Mouse (Mus musculus) liver, embryonic 16.5 days (tissue): ENCODE measurements at regions not wholly inside any gene's neighbourhood (a gene's known extent, or its start where the extent isn't known, plus 50 kb on each side); places are given as distances from the start of the nearest gene placed in this dataset.

Experiments used
- ATAC-seq: fragments of 200-750 bp; cut with Nextera tagmentation; 2 replicates; pipeline ENCODE4 v1.8.0; 2017; ENCODE audit warnings: low read depth, mild to moderate bottlenecking, moderate number of reproducible peaks, moderate library complexity
- H3K27ac ChIP-seq: fragments of 300-500 bp; sonication (generic); 2 replicates; pipeline ENCODE4 v1.5.1; 2014; ENCODE audit warnings: mild to moderate bottlenecking, low read length
- H3K27me3 ChIP-seq: fragments of 300-500 bp; sonication (generic); 2 replicates; pipeline ENCODE4 v1.6.1; 2014; ENCODE audit warnings: low read depth, low read length, mixed read lengths; ENCODE audit not compliant: control insufficient read depth, insufficient read depth
- H3K36me3 ChIP-seq: fragments of 300-500 bp; sonication (generic); 2 replicates; pipeline ENCODE4 v1.6.1; 2014; ENCODE audit warnings: mild to moderate bottlenecking; ENCODE audit not compliant: control insufficient read depth, insufficient read depth
- H3K4me1 ChIP-seq: fragments of 300-500 bp; sonication (generic); 2 replicates; pipeline ENCODE4 v1.6.1; 2014; ENCODE audit warnings: low read depth, low read length, mixed read lengths; ENCODE audit not compliant: control insufficient read depth
- H3K4me2 ChIP-seq: fragments of 300-500 bp; sonication (generic); 2 replicates; pipeline ENCODE4 v1.6.1; 2014; ENCODE audit warnings: low read depth, low read length, mixed read lengths
- H3K4me3 ChIP-seq: fragments of 300-500 bp; sonication (generic); 2 replicates; pipeline ENCODE4 v1.5.1; 2014; ENCODE audit warnings: low read depth, mild to moderate bottlenecking, low read length
- H3K9ac ChIP-seq: fragments of 300-500 bp; sonication (generic); 2 replicates; pipeline ENCODE4 v1.6.1; 2014; ENCODE audit warnings: low read depth, low read length
- H3K9me3 ChIP-seq: fragments of 300-500 bp; sonication (generic); replicated peaks from 2 replicates; pipeline ENCODE4 v1.6.1; 2016; ENCODE audit warnings: low read length; ENCODE audit not compliant: control insufficient read depth
- WGBS: fragments of 180-500 bp; shearing (Covaris S2); extraction: QIAGEN DNeasy Blood & Tissue Kit; methylation state at CpG from one replicate; pipeline ENCODE4 v1.1.7; 2014; ENCODE audit not compliant: insufficient replicate concordance; 5-methylcytosine and 5-hydroxymethylcytosine counted together

DNA sequence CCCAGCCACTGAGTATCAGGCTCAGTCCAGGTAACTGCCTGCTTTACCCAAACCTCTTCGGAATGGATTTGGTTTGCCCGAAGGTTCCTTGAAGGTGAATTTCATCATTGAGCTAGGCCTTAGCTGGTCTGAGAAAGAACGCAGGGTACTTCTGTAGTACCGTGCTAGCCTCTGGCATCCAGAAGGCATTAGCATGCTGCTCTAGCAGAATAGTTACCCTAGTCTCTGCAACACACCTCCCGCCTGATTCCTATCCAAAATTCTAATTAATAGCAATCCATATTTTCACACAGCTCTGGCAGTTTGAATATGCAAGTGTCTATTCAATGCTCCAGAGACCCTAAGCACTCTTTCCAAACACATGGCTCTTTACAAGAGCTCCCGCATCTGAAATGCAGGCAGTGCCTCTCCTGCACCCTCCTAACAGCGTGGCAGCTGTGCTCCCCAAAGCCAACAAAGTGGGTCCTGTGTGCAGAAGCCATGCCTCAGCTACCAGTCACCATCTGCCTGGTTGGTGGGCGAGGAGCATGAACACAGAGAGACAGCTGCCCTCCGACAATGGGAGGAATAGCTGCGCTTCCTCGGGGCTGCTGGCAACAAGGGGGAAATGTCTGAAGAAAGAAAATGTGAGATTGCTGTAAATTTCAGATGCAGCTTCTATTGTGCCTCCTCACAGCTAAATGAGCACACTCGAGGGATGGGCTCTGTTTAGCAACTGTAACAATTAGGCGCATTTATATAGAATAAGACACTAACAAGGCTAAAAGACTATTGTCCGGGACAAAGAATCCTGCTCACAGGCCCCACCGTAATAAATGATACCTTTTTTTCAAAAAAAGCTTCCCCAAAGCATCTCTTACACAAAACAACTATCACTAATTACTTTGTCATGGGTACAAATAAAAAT lies 198.6 kb downstream of the Sp3 start:
- Histone ChIP-seq H3K9me3 (no peaks in the 10 kb centered on the region), H3K4me2 (no peak overlapping the region), H3K4me1 (no peaks in the 10 kb centered on the region; the same call in 1 of the 2 replicates), H3K4me3 (no peak overlapping the region), H3K27me3 (no peaks in the 10 kb centered on the region), H3K9ac (no peak overlapping the region), H3K27ac (no peak overlapping the region), H3K36me3 (no peaks in the 10 kb centered on the region)
- no peak for ATAC-seq
- WGBS, result 70% methylated on average over 15 of the region's 15 CpGs

DNA sequence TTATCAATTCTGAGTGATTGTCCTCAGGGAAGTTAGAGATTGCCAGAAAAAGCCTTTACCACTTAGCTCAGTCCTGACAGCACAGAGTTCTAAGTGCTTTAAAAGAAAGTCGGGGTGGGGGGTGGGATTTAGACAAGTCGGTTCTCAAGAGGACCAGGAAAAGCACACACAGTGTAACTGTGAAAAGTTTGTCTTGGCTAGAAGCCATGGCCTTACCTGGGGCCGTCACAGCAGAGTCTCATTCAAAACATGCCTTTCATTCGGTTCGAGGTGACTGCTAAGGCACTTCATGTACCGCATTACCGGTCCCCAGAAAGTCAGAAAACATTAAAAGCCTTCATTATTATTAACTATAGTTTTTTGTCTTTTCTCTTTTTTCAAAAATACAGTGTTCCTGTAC lies 197.9 kb downstream of the Sp3 start:
- Histone ChIP-seq H3K36me3 (no peaks in the 10 kb centered on the region), H3K9me3 (no peaks in the 10 kb centered on the region), H3K27ac (no peak overlapping the region), H3K27me3 (no peaks in the 10 kb centered on the region), H3K4me3 (no peak overlapping the region), H3K4me1 (no peaks in the 10 kb centered on the region; the same call in 1 of the 2 replicates), H3K9ac (no peak overlapping the region), H3K4me2 (no peak overlapping the region)
- WGBS, result 63% methylated on average over 7 of the region's 7 CpGs
- peak; percentile 69 for ATAC-seq

DNA sequence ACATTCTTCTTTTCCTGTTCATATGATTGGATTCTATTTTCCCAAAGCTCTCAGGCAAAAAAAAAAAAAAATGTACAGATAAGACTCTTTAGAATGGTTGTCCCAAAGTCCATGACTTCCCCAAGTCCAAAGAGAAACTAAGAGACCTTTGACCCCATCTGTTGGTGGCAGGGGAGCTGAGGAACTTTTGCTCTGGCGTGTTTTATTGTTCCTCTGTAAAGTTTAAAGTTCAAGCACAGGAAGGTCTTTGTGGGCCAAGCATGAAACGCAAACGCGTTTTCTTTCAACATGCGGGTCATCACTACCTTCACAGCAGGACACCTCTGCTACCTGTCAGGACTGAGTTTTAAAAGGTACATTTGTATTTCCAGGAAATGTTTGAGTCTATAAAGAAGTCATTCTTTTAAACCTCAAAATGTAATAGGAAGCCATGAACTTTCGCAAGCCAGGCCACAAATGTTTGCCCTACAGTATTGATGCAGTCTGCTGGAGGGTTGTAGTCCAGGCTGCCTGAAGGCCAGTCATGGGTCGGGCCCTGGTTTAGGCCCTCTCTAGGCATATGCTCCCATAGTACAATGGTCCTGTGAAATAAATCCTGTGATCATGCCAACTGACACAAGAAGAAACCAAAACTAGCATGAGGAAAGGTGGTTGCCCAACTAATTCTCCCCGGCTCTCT lies 194.7 kb downstream of the Sp3 start:
- H3K27ac ChIP-seq, result peak overlapping the region; percentile 70
- WGBS, result 62% methylated on average over 8 of the region's 8 CpGs
- H3K9ac ChIP-seq, result no peak overlapping the region
- H3K36me3 ChIP-seq, result no peaks in the 10 kb centered on the region
- H3K4me3 ChIP-seq, result no peak overlapping the region
- ATAC-seq, result peak; percentile 90
- no peaks in the 10 kb centered on the region for H3K9me3 ChIP-seq
- H3K27me3 ChIP-seq, result no peaks in the 10 kb centered on the region
- no peaks in the 10 kb centered on the region; the same call in 1 of the 2 replicates for H3K4me1 ChIP-seq
- no peak overlapping the region for H3K4me2 ChIP-seq

DNA sequence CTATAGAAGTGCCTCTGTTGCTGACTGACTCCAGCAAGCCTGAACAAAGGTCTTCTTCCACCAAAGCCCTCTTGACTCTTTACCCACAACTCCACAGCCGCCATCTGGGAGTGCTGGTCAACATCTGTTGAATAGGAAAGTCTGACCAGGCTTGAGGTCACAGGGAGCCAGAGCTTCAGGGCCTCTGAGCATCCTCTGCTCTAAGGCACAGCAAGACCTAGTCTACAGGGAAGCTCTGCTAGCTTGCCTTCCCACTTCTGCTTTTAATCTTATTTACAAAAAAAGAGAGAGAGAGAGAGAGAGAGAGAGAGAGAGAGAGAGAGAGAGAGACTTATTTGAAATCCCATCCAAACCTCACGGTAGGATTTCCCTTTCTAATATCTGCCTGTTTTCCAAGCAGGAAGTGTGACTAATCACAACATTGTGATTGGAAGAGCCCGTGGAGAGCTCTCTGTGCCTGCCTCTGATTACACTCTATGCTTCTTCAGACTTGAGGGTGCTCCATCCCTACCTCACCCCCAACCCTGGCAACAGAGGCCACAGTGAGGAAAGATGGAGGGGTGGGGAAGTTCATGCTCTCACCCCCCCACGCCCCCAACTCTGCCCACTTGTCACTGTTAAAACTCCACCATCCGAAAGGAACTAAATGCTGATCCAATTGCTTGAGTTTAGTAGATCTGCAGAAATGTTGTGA lies 194.1 kb downstream of the Sp3 start:
- 29% methylated on average over 5 of the region's 5 CpGs for WGBS
- Histone ChIP-seq H3K36me3 (no peaks in the 10 kb centered on the region), H3K9me3 (no peaks in the 10 kb centered on the region), H3K9ac (no peak overlapping the region), H3K4me3 (no peak overlapping the region), H3K4me2 (no peak overlapping the region), H3K4me1 (no peaks in the 10 kb centered on the region; the same call in 1 of the 2 replicates), H3K27ac (peak overlapping the region; percentile 70), H3K27me3 (no peaks in the 10 kb centered on the region)
- 0 out of 2 replicates have a peak, but pooled peaks have one; percentile 14 for ATAC-seq

DNA sequence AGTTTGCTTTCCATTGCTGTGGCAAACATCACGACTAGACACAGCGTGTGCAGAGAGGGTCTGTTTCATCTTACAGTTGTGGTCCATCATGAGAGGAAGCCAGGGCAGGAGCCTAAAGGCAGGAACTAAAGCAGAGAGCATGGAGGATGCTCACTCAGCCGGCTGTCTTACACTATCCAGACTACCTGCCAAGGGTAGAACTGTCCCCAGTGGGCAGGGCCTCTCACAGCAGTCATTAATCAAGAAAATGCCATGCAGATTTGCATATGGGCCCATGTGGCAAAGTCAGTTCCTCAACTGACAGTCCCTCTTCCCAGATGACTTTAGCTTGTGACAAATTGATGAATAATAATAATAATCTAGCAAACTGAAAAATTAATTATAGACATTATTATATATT lies 192.6 kb downstream of the Sp3 start:
- no peak for ATAC-seq
- H3K4me2 ChIP-seq, result no peak overlapping the region
- WGBS, result 55% methylated on average over 3 of the region's 3 CpGs

DNA sequence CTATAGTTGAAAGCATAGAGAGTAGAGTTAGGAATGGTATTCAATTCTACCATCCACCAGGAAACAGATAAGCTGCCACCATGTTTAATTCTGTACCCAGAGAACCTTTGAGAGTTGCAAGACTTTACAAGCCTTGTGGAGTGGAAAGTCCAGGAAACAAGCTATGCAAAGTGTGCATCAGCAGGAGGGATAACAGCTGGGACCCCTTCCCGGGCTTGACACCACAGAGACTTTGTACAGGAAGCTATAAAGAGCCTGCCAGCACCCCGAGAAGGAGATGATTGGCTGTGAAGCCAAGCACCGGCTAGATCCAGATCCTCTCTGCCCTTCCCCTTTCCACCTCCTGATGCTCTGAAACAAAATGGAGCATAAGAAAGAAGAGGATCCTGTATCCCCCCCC lies 188.8 kb downstream of the Sp3 start:
- Histone ChIP-seq H3K4me2 (no peak overlapping the region), H3K27ac (no peak overlapping the region), H3K9me3 (no peaks in the 10 kb centered on the region), H3K36me3 (no peaks in the 10 kb centered on the region), H3K4me3 (no peak overlapping the region), H3K9ac (no peak overlapping the region), H3K4me1 (no peaks in the 10 kb centered on the region), H3K27me3 (no peaks in the 10 kb centered on the region)
- WGBS, result 43% methylated on average over 3 of the region's 3 CpGs
- no peak for ATAC-seq

More for the DNA sequence above, 192.6 kb downstream of the Sp3 start:
- H3K27me3 ChIP-seq, result no peaks in the 10 kb centered on the region
- no peak overlapping the region for H3K9ac ChIP-seq
- H3K27ac ChIP-seq, result no peak overlapping the region
- H3K4me3 ChIP-seq, result no peak overlapping the region
- H3K36me3 ChIP-seq, result no peaks in the 10 kb centered on the region
- no peaks in the 10 kb centered on the region for H3K9me3 ChIP-seq
- no peaks in the 10 kb centered on the region for H3K4me1 ChIP-seq

DNA sequence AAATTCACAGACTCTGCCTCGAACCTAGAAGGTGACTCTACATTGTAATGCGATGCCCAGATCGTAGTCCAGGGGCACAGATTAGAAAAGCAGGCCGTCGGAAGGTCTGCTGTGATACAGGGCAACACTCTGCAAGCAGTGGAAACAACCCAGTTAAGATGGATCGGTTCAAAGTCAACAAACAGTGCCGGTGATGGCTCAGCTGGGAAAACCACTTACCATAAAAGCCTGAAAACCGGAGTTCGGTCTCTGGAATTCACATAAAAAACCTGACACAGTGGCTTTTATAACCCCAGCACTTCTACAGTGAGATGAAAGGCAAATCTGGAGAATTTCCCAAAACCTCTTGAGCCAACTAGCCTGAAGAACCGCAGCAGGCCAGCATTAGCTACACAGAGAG lies 186.8 kb downstream of the Sp3 start:
- Histone ChIP-seq H3K4me1 (no peaks in the 10 kb centered on the region), H3K4me3 (no peak overlapping the region), H3K36me3 (no peaks in the 10 kb centered on the region), H3K9me3 (no peaks in the 10 kb centered on the region), H3K9ac (no peak overlapping the region), H3K27ac (no peak overlapping the region), H3K27me3 (no peaks in the 10 kb centered on the region), H3K4me2 (no peak overlapping the region)
- ATAC-seq, result no peak
- 52% methylated on average over 10 of the region's 10 CpGs for WGBS

DNA sequence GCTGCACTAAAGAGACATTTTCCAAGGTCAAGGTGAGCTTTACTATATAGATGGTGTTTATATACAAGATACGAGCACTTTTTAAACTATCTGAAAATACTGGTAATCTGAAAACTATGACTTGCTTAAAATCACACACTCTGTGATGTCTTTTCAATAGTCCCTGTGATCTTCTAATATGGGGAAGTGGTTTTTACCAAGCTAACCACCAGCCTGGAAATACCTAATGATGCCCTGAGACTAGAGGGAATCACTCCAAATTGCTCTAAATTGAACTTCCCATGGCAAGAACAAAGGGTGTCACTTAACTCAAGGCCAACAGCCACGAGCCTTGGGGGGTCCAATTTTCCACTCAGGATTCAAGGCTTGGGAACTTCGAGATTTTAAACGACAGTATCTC lies 185.7 kb downstream of the Sp3 start:
- Histone ChIP-seq H3K9me3 (no peaks in the 10 kb centered on the region), H3K36me3 (no peaks in the 10 kb centered on the region), H3K4me3 (no peak overlapping the region), H3K9ac (no peak overlapping the region), H3K27ac (no peak overlapping the region), H3K27me3 (no peaks in the 10 kb centered on the region), H3K4me1 (no peaks in the 10 kb centered on the region), H3K4me2 (no peak overlapping the region)
- WGBS, result 42% methylated on average over 4 of the region's 4 CpGs
- ATAC-seq, result no peak
